Mouse (Mus musculus): ENCODE data around the gene Myh14.

Myh14 gene

DNA sequence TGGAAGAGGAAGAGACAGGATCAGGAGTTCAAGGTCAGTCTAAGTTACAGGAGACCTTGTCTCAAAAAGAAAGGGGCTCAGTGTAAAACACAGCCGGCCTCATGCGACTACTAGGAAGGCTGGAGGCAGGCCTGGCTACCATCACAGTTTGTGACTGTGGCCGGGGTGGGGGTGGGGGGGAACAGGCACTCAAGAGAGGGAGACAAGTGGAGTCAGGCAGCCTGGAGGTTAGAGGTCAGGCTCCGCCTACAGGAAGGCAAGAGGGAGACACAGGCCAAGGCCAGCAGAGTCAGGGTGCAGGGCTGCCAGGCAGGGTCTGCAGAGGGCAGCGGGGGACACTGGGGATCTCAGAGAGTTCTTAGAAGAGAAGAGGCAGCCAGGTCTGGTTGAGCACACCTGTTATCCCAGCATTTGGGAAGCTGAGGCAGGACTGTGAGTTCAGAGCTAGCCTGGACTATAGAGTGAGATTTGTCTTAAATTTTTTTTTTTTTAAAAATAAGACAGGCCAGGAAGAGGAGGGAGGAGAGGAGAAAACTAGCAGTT, 73.6 kb downstream of the Myh14 start:
- DNase-seq: no peak

DNA sequence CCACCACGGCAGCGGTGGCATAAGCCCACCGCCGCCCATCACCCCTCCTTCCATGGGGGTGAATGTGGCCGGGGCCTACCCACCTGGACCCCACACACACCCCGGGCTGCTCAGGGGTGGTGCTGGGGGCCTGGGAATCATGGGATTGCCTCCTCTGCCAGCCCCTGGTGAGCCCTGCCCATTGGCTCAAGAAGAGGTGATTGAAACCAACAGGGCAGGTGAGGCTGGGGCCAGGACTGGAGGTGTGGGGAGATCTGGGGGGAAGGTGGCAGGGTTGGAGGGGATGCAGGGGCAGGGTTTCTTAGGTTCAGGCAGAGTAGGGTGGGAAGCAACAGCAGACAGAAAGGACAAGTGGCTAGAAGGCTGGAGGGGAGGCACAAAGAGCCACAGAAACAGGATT, 74.6 kb downstream of the Myh14 start:
- no peak for DNase-seq

DNA sequence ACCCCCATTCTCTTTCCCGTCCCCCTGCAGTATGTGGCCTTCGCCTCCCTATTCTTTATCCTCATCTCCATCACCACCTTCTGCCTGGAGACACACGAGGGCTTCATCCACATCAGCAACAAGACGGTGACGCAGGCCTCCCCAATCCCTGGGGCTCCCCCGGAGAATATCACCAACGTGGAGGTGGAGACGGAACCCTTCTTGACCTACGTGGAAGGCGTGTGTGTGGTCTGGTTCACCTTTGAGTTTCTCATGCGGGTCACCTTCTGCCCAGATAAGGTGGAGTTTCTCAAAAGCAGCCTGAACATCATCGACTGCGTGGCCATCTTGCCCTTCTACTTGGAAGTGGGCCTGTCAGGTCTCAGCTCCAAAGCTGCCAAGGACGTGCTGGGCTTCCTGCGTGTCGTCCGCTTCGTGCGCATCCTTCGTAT, 75.5 kb downstream of the Myh14 start:
- no peak for DNase-seq

DNA sequence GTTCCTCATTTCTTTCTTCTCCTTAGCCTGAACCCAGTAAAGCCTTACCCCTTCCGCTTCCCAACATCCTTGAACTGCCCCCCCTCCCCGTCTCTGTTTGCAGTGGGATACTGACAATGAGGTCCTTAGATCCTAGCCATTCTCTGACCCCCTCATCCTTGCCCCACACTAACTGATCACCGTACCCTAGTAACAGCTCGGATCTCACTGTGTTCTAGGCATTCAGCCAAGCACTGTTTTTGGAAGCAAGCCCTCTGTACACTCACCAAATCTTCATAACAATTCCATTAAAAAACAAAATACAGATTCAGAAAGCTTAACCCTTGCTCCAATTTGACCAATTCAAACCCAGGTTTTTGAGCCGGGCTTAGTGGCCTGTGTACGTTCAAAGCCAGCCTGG, 76.4 kb downstream of the Myh14 start:
- no peak for DNase-seq

GRCm38 (mm10) chr7:44593775-44594174, 76.9 kb downstream of the Myh14 start:
- DNase-seq: peak; percentile 80

GRCm38 (mm10) chr7:44593051-44593450, 77.6 kb downstream of the Myh14 start:
- no peak for DNase-seq

DNA sequence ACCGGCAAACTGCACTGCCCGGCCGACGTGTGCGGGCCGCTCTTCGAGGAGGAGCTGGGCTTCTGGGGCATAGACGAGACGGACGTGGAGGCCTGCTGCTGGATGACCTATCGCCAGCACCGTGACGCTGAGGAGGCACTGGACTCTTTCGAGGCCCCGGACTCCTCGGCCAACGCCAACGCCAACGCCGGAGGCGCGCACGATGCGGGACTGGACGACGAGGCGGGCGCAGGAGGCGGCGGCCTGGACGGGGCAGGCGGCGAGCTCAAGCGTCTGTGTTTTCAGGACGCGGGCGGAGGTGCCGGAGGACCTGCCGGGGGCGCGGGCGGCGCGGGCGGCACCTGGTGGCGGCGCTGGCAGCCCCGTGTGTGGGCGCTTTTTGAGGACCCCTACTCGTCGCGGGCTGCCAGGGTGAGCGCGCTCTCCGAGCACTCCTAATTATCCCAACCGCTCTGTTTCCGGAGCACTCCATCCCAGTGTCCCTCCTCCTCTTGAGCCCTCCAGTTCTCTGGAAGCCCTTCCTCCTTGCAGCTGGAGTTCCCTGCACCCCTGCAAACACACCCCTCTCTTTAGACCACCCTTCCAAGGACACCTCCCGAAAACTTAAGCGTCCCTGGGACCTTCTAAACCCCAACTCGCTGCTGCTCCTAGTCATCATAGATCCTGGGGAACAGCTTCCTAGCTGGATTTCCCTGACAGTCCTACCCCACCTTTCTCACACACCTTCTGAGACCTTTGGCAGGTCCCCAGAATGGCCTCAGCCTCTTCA, 79.1 kb downstream of the Myh14 start:
- DNase-seq: peak; percentile 32

DNA sequence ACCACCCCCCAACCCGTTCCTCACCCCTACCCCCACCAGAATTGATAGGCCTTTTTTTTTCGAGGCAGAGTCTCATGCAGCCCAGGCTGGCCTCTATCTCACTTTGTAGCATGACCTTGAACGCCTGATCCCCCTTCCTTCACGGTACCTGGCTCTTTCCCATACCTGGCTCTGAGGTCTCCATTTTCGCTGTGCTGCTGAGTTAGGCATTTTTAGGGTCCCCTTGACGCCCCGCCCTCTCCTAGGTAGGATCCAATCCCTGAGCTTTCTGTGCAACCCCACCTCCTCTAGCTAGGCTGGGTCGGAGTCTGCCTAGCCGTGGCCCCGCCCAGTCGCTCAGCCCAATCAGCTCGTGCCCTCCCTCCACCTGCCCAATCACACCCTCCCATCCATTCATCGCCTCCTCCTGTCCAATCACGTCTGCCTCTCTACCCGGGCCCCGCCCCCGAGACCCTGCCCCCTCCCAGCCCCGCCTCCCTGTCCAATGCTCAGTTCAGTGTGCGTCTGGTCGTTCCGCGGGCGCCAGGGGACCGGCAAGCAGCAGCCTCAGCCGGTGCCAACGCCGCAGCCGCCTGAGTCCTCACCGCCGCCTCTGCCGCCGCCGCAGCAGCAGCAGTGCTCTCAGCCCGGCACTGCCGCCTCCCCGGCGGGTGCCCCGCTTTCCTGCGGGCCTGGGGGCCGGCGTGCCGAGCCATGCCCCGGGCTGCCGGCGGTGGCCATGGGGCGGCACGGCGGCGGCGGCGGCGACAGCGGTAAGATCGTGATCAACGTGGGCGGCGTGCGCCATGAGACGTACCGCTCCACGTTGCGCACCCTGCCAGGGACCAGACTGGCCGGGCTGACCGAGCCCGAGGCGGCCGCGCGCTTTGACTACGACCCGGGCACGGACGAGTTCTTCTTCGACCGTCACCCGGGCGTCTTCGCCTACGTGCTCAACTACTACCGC, 80.0 kb downstream of the Myh14 start, which contains the start of gene Kcnc3:
Kcnc3 (plus strand) TSS at position 263 of the 946 bp plus-strand sequence.
- peak; percentile 98 for DNase-seq

GRCm38 (mm10) chr7:44589946-44590345, 80.7 kb downstream of the Myh14 start:
- peak; percentile 54 for DNase-seq

- DNase-seq: peak; percentile 92
Observed at GRCm38 (mm10) chr7:44589149-44589548, 81.5 kb downstream of the Myh14 start.

GRCm38 (mm10) chr7:44588338-44588737, 82.3 kb downstream of the Myh14 start:
- no peak for DNase-seq

DNA sequence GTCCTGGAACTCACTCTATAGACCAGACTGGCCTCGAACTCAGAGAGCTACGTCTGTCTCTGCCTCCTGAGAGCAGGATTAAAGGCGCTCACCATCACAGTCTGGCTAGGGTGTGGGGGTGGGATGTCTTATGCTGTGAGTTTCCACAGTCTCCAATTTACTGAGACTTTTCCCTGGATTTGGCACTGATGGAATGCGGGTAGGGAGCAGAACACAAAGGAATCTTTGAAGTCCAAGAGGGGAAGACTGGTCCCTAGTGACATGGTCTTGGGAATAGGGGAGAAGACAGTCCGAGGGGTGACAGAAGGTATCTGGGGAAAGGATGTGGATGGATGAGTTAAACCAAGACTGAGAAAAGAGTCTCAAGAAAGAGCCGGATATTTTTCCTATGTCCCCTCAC, 83.0 kb downstream of the Myh14 start:
- no peak for DNase-seq

- no peak for DNase-seq
Observed at GRCm38 (mm10) chr7:44586930-44587329, 83.7 kb downstream of the Myh14 start.

DNA sequence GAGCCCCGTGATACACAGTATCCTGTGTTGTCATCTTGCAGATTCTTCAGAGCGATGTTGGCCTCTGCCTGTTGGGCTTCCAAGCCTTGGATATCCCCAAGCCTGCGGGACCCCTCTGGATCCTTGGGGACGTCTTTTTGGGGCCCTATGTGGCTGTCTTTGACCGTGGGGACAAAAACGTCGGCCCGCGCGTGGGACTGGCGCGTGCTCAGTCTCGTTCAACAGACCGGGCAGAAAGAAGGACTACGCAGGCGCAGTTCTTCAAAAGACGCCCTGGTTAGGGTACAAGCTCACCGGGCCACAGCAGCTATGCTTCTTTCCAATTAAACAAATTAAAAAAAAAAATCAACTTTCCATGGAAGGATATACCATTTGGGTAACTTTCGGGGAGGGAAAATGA, 84.1 kb downstream of the Myh14 start:
- no peak for DNase-seq

GRCm38 (mm10) chr7:44585606-44586005, 85.0 kb downstream of the Myh14 start:
- no peak for DNase-seq

DNA sequence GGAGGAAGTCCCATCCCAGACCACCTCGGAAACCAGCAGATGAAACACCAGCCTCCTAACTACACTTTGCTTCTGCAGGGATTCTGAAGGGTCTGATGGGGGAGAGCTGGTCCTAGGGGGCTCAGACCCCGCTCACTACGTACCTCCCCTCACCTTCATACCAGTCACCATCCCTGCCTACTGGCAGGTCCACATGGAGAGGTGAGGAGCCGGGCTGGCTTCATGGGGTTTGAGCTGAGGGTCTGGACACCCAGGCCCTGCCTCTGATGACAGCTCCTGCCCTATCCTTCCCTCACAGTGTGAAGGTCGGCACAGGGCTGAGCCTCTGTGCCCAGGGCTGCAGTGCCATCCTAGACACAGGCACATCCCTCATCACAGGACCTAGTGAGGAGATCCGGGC, 85.7 kb downstream of the Myh14 start:
- DNase-seq: no peak

- DNase-seq: no peak
Observed at GRCm38 (mm10) chr7:44584265-44584804, 86.3 kb downstream of the Myh14 start.

- DNase-seq: no peak
Observed at GRCm38 (mm10) chr7:44583146-44583545, 87.5 kb downstream of the Myh14 start.

GRCm38 (mm10) chr7:44582709-44583108, 87.9 kb downstream of the Myh14 start:
- no peak for DNase-seq

DNA sequence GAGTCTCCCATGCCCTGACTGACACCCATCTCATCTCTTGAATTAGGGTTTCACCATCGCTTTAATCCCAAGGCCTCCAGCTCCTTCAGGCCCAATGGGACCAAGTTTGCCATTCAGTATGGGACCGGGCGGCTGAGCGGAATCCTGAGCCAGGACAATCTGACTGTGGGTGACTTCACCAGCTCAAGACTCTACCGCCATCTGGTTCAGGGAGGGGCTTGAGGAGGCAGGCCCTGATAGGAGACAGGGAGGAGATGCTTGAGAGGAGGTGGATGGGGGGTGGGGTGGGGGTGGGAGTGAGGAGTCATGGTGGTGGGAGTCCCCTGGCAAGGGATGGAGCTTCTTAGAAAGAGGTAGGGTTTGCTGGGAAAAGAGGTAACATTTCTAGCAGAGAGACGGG, 89.0 kb downstream of the Myh14 start:
- DNase-seq: no peak

GRCm38 (mm10) chr7:44576333-44576844, 94.3 kb downstream of the Myh14 start:
- DNase-seq: no peak

- DNase-seq: no peak
Observed at GRCm38 (mm10) chr7:44572956-44573484, 97.6 kb downstream of the Myh14 start.

- DNase-seq: peak; percentile 72
Observed at GRCm38 (mm10) chr7:44572213-44572701, 98.4 kb downstream of the Myh14 start, which contains the start of gene Napsa. TSS of gene Napsa (plus strand) at chr7:44572380.
